Mouse (Mus musculus) cortical plate, adult 2 months (tissue): ENCODE data around the gene Lypla2. TPM values are rescaled to one million over a fixed set of nuclear protein-coding genes. Genes with fewer than 3 reads are reported as not detected.
A peak's percentile ranks its signal among the peaks of the same experiment; 100 is the strongest.
"Not testable (repeated sequence)": the region's sequence is repeated elsewhere in the genome, so short reads cannot be mapped to it uniquely, and the experiment has no call there.

Source experiments
- H3K27ac ChIP-seq: fragments of 200-500 bp; 2 replicates; pipeline ENCODE4 v1.5.1; 2012; ENCODE audit warnings: low read length, control low read depth, inconsistent platforms; ENCODE audit not compliant: insufficient read depth
- H3K4me1 ChIP-seq: fragments of 200-500 bp; 2 replicates; pipeline ENCODE4 v1.6.1; 2011; ENCODE audit warnings: low read length; ENCODE audit not compliant: control insufficient read depth, insufficient read depth
- H3K4me3 ChIP-seq: fragments of 200-500 bp; 2 replicates; pipeline ENCODE4 v1.5.1; 2011; ENCODE audit warnings: mild to moderate bottlenecking, low read length, control low read depth; ENCODE audit not compliant: insufficient read depth
- CTCF ChIP-seq: fragments of 200-500 bp; IDR thresholded peaks from 2 replicates; pipeline ENCODE4 v1.5.1; 2011; ENCODE audit warnings: mild to moderate bottlenecking, control low read depth, low read length; ENCODE audit not compliant: insufficient read depth; ENCODE audit errors: extremely low read depth
- POLR2A ChIP-seq: fragments of 200-500 bp; IDR thresholded peaks from 2 replicates; pipeline ENCODE4 v1.6.1; 2011; ENCODE audit warnings: mild to moderate bottlenecking, low read length, control low read depth; ENCODE audit not compliant: insufficient read depth; ENCODE audit errors: extremely low read depth
- polyA plus RNA-seq: library from polyadenylated mRNA; depleted of rRNA; stranded (reverse); fragments of >200 nt; gene quantifications from 2 replicates; pipeline ENCODE4 v1.2.3, GENCODE M21; 2012

Gene Lypla2
- polyA plus RNA-seq, 1 experiment: 108 TPM

DNA sequence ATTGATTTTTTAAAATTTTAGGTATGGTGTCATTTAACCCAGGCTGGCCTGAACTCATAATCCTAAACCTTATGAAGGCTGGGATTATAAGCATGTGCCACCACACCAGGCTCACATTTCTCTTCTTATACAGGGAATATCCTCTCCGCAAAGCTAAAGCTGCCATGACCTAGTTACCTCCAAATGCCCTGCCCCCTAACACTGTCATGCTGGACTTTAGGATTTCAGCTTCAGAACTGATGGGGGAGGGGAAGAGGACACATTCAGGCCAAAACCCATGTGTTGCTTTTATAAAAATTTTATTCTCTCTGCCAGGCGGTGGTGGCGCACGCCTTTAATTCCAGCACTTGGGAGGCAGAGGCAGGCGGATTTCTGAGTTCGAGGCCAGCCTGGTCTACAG is 21.5 kb upstream of the Lypla2 start:
- Histone ChIP-seq H3K4me1 (no peaks in the 10 kb centered on the region), H3K27ac (no peak overlapping the region), H3K4me3 (no peak overlapping the region)
- TF ChIP-seq POLR2A: no peak
- no peak for TF ChIP-seq CTCF

DNA sequence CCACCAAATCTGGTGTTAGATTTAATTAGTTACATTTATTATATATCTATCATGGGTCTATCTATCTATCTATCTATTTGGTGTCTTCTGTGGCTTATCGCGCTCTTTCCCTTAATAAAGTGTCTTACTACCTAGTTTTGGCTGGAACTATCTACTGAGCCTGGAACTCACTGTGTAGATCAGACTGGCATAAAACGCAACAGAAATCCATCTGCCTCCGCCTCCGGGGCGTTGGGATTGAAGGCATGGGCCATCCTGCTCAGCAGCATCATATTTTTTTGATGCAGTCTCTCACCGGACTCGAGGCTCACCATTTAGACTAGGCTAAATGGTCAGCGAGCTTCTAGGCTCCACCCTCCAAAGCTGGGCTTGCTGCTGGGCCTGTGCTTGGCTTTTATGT is 15.3 kb upstream of the Lypla2 start:
- TF ChIP-seq POLR2A: no peak
- TF ChIP-seq CTCF: no peak
- no peak overlapping the region for H3K27ac ChIP-seq
- peaks cover 2% of the 10 kb centered on the region; the same call in 1 of the 2 replicates for H3K4me1 ChIP-seq
- H3K4me3 ChIP-seq: peak overlapping the region; percentile 95; the same call in 1 of the 2 replicates

DNA sequence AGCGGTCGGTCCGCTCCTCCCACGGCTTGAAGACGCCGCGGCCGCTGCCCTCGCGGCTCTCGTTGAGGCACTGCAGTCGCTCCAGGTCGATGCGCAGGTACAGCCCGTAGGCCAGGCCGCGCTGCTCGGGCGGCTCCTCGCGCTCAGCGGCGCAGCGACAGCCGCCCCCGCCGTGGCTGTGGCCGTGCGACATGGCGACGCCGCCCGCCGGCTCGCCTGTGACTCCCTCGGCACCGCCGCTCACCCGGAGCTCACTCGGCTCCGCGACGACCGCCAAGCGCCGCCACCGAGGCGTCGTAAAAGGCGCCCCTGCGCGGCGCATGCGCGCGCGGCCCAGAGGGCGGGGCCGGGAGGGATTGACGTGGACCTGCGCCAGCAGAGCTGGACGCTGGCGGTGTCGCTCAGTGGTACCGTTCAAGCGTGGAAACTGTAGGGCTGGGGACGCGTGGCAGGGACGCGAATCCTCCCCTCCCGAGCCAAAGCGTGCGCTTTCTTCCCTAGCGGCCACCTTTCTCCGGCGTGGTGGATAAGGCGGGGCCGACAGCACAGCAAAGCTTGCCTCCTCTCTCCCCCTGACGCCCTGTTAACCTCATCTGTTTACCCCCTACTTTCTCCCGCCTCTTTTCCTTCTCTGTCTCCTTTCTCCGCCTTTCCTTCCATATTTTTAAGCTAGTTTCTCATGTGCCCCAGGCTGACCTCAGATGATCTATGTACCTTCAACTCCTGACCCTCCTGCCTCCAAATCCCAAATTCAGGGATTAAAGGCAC is 14.7 kb upstream of the Lypla2 start, which contains the start of gene Pithd1:
Gene Pithd1, minus strand, starts transcription at position 322 of the 768 bp plus-strand sequence.
- TF ChIP-seq CTCF: no peak
- TF ChIP-seq POLR2A: peak; percentile 92
- Histone ChIP-seq H3K27ac (peak within 1 kb of the TSS; percentile 75), H3K4me1 (peaks cover 2% of the 10 kb centered on the region), H3K4me3 (peak within 1 kb of the TSS; percentile 95)

DNA sequence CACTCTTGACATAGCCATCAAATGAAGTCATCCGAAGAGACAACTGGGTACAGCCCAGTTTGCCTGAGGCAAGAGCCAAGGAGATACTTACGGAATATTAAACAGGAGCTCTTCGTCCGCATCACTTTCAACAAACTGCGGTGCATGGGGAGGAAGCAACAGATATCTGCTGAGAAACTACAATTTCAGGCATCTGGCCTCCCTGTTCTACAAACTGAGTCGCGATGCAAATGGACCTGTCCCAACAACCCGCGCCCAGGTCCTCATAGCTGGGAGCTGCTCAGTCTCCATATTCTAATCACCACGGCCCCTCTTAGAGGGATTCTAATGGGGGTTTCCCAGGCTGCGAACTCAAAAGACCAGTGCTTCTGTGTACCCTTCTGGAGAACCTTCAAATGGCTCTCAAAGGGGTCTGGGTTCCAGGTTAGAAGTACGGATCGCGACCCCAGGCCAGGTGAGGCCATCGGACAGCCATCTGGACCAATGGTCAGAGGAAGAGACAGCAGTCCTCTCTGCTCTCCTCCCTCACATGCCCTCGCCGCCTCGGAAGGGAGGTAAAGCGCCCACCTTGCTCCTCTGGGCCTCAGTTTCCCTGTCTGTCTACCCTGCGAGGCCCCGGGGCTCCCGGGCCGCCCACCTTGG is 14.0 kb upstream of the Lypla2 start:
- Histone ChIP-seq H3K4me1 (peaks cover 5% of the 10 kb centered on the region), H3K27ac (0 out of 2 replicates have a peak overlapping the region, but pooled peaks have one; percentile 17), H3K4me3 (peak overlapping the region; percentile 95)
- no peak for TF ChIP-seq CTCF
- no peak for TF ChIP-seq POLR2A

DNA sequence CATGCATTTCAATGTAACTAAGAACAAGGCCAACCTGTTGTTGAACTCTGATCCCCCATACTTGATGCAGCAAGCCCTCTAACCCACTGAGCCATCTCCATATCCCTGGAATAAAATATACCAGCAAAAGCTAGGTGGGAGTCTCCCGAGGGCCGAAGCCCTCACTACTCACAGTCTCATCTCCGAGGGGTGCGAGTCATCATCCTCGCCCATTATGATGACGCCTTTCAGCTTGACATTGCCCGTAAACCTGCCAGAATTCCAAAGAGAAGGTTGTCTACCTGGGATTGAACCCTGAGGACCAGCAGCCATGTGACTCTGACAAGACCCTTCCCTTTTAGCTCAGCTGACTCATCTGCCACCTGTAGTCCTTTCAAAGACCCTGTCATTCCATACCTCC is 13.3 kb upstream of the Lypla2 start:
- no peak for TF ChIP-seq CTCF
- TF ChIP-seq POLR2A: no peak
- Histone ChIP-seq H3K4me1 (peaks cover 5% of the 10 kb centered on the region), H3K27ac (no peak overlapping the region), H3K4me3 (peak overlapping the region; percentile 95; the same call in 1 of the 2 replicates)

DNA sequence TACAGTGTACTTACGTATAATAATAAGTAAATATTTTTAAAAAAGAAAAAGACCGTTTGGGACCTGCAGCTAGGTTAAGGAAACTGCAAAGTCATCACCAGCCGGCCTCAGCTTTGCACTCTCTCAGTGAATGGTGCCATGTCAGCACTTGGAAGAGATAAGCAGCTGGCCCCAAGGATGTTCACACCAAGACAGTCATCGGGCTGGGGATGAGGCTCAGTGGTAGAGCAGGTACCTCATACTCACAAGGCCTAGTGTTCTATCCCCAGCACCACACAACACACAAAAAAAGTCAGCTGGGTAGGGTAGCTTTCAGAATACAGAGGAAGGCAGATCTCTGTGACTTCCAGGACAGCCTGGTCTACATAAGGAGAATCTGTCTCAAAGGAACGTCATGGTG is 12.8 kb upstream of the Lypla2 start:
- Histone ChIP-seq H3K4me3 (no peak overlapping the region), H3K4me1 (peaks cover 5% of the 10 kb centered on the region), H3K27ac (no peak overlapping the region)
- TF ChIP-seq CTCF (no peak), POLR2A (no peak)

DNA sequence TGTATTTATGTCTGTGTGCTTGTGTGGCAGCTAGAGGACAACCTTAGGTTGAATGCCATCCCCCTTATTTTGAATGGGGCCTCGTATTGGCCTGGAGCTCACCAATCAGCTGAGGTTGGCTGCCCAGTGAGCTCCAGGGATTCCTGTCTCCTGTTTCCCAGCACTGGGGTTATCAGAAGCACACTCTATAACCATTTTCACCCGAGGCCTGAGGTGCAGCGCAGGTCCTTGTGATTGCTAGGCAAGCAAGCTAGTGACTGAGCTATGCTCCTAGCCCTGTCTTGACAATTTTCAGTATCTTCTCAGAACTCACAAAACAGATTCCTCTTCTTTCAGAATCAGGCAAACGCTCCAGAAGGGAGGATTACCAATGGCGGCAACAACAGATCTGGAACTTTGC is 12.1 kb upstream of the Lypla2 start:
- TF ChIP-seq POLR2A (no peak), CTCF (no peak)
- Histone ChIP-seq H3K4me3 (no peak overlapping the region), H3K27ac (no peak overlapping the region), H3K4me1 (peaks cover 5% of the 10 kb centered on the region)

DNA sequence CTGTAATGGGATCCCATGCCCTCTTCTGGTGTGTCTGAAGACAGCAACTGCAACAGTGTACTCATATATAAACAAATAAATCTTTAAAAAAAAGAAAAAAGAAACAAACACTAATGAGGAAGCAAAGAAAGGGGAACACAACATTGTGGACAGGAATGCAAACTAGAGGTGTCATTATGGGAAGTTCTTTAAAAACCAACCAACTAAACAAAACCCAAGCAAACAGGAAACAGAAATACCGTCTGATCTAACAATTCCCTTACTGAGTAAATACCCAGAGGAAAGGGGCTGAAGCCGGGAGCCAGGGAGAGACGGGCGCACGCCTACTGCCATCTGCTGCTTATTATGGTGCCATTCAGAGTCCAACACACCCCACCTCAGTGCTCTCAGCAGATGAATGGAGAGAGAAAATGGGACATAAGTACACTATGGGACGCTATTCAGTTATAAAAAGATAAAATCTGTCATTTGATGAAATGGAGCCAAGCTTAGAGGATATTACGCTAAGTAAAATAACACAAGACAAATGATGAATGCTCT is 9.2 kb upstream of the Lypla2 start:
- no peak for TF ChIP-seq POLR2A
- no peak for TF ChIP-seq CTCF
- Histone ChIP-seq H3K27ac (no peak overlapping the region), H3K4me3 (no peak overlapping the region), H3K4me1 (peaks cover 5% of the 10 kb centered on the region)

DNA sequence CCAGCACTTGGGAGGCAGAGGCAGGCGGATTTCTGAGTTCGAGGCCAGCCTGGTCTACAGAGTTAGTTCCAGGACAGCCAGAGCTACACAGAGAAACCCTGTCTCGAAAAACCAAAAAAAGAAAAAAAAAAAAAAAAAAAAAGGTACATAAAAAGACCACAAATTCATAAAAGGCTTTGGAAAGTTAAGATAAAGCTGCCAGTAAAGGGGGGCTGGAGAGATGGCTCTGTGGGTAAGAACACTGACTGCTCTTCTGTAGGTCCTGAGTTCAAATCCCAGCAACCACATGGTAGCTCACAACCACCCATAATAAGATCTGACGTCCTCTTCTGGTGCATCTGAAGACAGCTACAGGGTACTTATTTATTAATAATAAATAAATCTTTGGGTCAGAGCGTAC is 7.8 kb upstream of the Lypla2 start:
- H3K27ac ChIP-seq, H3K4me3 ChIP-seq, H3K4me1 ChIP-seq: not testable (repeated sequence)

DNA sequence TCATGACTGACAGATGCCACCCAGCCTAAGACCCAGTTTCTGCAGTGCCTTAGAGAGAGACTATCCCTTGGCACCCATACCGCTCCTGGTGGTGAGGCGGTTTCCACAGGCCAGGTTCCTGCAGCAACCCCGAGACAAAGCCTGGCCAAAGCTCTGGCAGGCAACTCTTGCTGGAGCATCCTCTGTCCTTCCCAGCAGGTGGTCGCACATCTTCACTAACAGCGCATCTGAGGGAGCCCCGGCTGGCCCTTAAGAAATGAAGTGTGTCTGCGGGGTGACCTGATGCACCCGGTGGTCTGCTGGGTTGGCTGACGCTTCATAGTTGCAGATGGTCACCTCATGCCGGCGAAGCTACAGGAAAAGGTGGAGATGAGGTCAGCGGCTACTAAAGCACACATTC is 3.7 kb upstream of the Lypla2 start:
- H3K4me1 ChIP-seq: peaks cover 3% of the 10 kb centered on the region; the same call in 1 of the 2 replicates
- no peak for TF ChIP-seq CTCF
- no peak for TF ChIP-seq POLR2A
- no peak overlapping the region for H3K4me3 ChIP-seq
- no peak overlapping the region for H3K27ac ChIP-seq
